Mouse (Mus musculus): Measurements from ENCODE around the gene Edil3.

GRCm38 (mm10) chr13:88849739-88850138, 28.5 kb downstream of the Edil3 start:
- TF ChIP-seq POLR2A (IDR thresholded peaks at IDR 0.05; ENCODE audit: borderline replicate concordance, insufficient read depth, low read length) (no peak), CTCF (IDR thresholded peaks at IDR 0.05; ENCODE audit: borderline replicate concordance, insufficient read depth, low read depth, low read length) (no peak)

Data from cerebellum, adult 2 months (tissue).